Mouse (Mus musculus) thymus, postnatal 4 days (tissue): Measurements from ENCODE around the gene Npr1.

Source experiments
- DNase-seq: peaks from one replicate; pipeline ENCODE4 v3.0.0; 2021

Gene Npr1

GRCm38 (mm10) chr3:90475151-90475830, 9.6 kb upstream of the Npr1 start:
- DNase-seq, result no peak

GRCm38 (mm10) chr3:90472213-90472612, 6.5 kb upstream of the Npr1 start:
- peak; percentile 77 for DNase-seq

- DNase-seq, result no peak
Observed at GRCm38 (mm10) chr3:90467618-90468300, 2.1 kb upstream of the Npr1 start.

GRCm38 (mm10) chr3:90466311-90466766, 673 bp upstream of the Npr1 start:
- DNase-seq, result no peak

GRCm38 (mm10) chr3:90465081-90465685, 483 bp downstream of the Npr1 start:
- peak; percentile 56 for DNase-seq

GRCm38 (mm10) chr3:90464552-90465080, 1.1 kb downstream of the Npr1 start:
- no peak for DNase-seq

- peak; percentile 22 for DNase-seq
Observed at GRCm38 (mm10) chr3:90462579-90462978, 3.1 kb downstream of the Npr1 start.

GRCm38 (mm10) chr3:90461935-90462334, 3.7 kb downstream of the Npr1 start:
- DNase-seq, result no peak

GRCm38 (mm10) chr3:90460315-90460714, 5.4 kb downstream of the Npr1 start:
- no peak for DNase-seq

- no peak for DNase-seq
Observed at GRCm38 (mm10) chr3:90459727-90460126, 5.9 kb downstream of the Npr1 start.

- no peak for DNase-seq
Observed at GRCm38 (mm10) chr3:90454931-90455330, 10.7 kb downstream of the Npr1 start.

- DNase-seq, result no peak
Observed at GRCm38 (mm10) chr3:90451396-90452095, 14.1 kb downstream of the Npr1 start.

- DNase-seq, result no peak
Observed at GRCm38 (mm10) chr3:90450874-90451273, 14.8 kb downstream of the Npr1 start.

- no peak for DNase-seq
Observed at GRCm38 (mm10) chr3:90448626-90449025, 17.0 kb downstream of the Npr1 start.

- peak; percentile 19 for DNase-seq
Observed at GRCm38 (mm10) chr3:90447123-90447494, 18.6 kb downstream of the Npr1 start.

- peak; percentile 72 for DNase-seq
Observed at GRCm38 (mm10) chr3:90446389-90447122, 19.1 kb downstream of the Npr1 start.

- DNase-seq, result no peak
Observed at GRCm38 (mm10) chr3:90445417-90446200, 20.1 kb downstream of the Npr1 start.

GRCm38 (mm10) chr3:90443977-90444376, 21.7 kb downstream of the Npr1 start:
- no peak for DNase-seq

- no peak for DNase-seq
Observed at GRCm38 (mm10) chr3:90440756-90441155, 24.9 kb downstream of the Npr1 start.

GRCm38 (mm10) chr3:90437131-90437530, 28.5 kb downstream of the Npr1 start:
- no peak for DNase-seq

- DNase-seq, result no peak
Observed at GRCm38 (mm10) chr3:90434073-90434730, 31.5 kb downstream of the Npr1 start.
